Mouse (Mus musculus): ENCODE measurements around the gene Epha7.

GRCm38 (mm10) chr4:28906985-28907384 is 94.1 kb downstream of the Epha7 start:
- TF ChIP-seq POLR2A (IDR thresholded peaks at IDR 0.05; ENCODE audit: insufficient read length, low read depth) (no peak), MYOD1 (IDR thresholded peaks at IDR 0.05; ENCODE audit: control insufficient read depth in 1 of 3, insufficient read length in 2 of 3, low read depth in 2 of 3) (no peak), POLR2AphosphoS2 (IDR thresholded peaks at IDR 0.05; ENCODE audit: insufficient read length, low read depth) (no peak), TCF12 (IDR thresholded peaks at IDR 0.05; ENCODE audit: insufficient read depth, poor library complexity, severe bottlenecking) (no peak), E2F4 (IDR thresholded peaks at IDR 0.05; ENCODE audit: insufficient read depth) (no peak), CEBPB (IDR thresholded peaks at IDR 0.05; ENCODE audit: insufficient read depth, poor library complexity, severe bottlenecking) (no peak), MYOG (IDR thresholded peaks at IDR 0.05; ENCODE audit: control insufficient read depth in 1 of 3, insufficient read depth in 1 of 3, insufficient read length in 2 of 3, low read depth in 2 of 3) (no peak), MAX (IDR thresholded peaks at IDR 0.05; ENCODE audit: low read depth) (no peak), USF1 (IDR thresholded peaks at IDR 0.05; ENCODE audit: low read depth) (no peak)

All from myocyte (in vitro differentiated cells).